Mouse (Mus musculus) R1 (cell line): ENCODE measurements at regions not wholly inside any gene's neighbourhood (a gene's known extent, or its start where the extent isn't known, plus 50 kb on each side); places are given as distances from the start of the nearest gene placed in this dataset.

ENCODE experiments used
- DNase-seq: peaks from one replicate; pipeline ENCODE4 v3.0.0-alpha.2; 2018; ENCODE audit warnings: low read depth, low spot score

DNA sequence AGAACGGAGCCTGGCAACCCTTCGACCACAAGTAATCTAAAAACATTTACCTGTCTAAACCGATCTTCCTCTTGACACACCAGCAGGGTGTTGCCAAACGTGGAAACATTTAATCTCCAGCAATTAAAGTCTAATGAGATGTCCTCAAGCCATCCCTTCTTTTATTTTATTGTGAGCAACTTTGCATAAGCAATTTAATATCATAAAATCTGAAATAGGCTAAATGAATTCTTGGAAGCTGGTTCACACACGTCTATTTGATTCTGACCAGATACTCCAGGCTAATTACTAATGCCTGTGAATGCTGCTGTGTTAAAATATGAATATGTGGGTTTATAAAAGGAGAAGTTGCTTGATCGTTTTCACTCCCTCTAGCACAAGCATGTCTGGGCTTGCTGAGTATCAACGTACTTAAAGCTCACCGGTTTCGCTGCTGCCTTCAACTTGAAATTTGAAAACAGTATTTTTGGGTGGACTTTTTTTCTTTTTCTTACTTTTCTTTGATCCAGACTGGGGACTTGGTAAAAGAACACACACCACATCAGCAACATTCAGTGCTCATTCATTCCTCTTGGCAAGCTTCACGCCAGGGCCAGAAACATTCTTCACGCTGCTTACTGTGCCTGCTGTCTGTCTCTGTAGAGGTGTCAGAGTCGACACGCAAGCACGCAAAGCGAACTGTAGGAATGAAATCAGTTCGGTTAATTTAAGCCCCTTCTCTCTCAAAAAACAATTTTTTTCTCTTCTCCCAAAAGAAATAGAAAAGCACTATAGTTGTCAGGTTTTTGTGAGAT lies 194.4 kb downstream of the Npr3 start:
- DNase-seq = no peak

- no peak for DNase-seq
Observed at GRCm38 (mm10) chr15:11701246-11701645, 205.8 kb downstream of the Npr3 start.

DNA sequence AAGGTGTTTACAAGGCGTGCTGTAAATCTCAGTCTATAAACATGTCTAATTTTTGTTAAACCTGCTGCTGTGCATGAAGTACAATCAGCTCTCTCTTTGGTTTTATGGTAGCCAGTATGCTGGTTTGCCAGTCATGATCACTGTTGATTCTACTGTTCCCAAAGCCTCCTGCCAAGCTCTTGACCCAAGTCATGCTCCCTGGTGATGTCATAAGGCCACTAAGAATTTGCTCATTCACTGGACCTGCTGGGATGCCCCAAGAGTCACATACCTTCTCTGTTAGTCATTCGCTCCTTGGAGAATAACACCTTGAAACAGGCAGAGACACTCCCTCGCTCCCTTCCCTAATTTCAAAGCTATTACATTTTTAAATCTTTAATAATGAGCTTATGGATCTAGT lies 207.2 kb downstream of the Npr3 start:
- DNase-seq = peak; percentile 32

GRCm38 (mm10) chr15:11697060-11697459 lies 210.0 kb downstream of the Npr3 start:
- DNase-seq = no peak

- no peak for DNase-seq
Observed at GRCm38 (mm10) chr15:11693772-11694270, 213.3 kb downstream of the Npr3 start.

GRCm38 (mm10) chr15:11664839-11665379 lies 242.2 kb downstream of the Npr3 start:
- DNase-seq = no peak

- DNase-seq = no peak
Observed at GRCm38 (mm10) chr15:11655168-11655567, 251.9 kb downstream of the Npr3 start.

- no peak for DNase-seq
Observed at GRCm38 (mm10) chr15:11646241-11646640, 246.8 kb upstream of the Tars start.

DNA sequence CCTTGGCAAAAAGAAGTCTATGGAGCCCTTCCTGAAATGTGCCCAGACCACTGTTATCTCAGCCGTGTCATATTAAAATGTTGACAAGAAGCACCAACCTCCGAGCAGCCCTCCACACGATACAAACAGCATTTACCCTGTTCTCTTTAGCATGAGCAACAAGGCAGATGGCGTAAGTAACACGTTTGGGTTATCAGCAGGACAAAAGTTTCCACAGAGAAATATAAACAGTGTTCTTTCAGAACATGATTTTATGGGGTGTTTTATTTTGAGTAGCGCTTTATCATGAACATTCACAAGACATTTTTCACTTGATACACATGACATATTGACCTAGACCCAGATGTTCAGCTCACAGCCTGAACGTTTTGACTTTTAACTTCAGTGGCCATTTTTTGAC lies 245.3 kb upstream of the Tars start:
- no peak for DNase-seq

DNA sequence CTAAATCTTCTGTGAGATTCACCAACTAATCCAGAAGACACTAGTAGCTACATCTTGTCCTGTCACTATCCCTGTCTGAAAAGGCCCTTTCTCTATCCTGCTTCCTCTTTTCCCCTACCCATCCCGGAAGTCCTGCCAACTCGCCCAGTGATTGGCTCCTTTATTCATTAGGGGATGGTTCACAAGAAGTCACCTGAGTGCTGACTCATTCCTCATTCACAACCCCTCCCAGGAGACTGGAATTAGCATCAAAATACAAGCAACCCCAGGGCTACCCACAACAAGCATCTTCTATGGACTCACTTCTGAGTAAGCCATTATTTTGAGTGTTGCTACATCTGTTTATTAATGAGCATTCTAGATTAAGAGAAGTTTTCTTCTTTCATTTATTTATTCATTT lies 231.2 kb upstream of the Tars start:
- DNase-seq = peak; percentile 93

GRCm38 (mm10) chr15:11626433-11626832 lies 227.0 kb upstream of the Tars start:
- no peak for DNase-seq

DNA sequence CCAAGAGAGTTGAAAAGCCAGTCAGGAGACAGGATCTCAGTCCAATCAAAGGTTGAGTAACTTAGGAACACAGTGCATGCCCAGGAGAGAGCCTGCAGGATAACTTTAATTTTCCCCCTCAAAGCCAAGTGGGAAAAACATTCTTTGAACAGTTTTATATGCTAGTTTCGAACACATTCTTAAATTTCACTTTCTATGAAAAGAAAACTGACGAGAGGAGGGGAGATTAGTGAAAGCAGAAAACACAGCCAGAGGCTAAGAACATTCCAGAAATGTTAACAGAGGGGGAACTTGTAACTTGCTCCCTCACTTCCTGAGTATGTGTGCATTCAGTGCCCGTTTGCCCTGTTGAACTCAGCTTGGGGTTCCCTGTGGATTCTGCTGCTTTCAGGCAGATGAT lies 213.0 kb upstream of the Tars start:
- DNase-seq = no peak

- no peak for DNase-seq
Observed at GRCm38 (mm10) chr15:11610043-11610670, 210.7 kb upstream of the Tars start.

DNA sequence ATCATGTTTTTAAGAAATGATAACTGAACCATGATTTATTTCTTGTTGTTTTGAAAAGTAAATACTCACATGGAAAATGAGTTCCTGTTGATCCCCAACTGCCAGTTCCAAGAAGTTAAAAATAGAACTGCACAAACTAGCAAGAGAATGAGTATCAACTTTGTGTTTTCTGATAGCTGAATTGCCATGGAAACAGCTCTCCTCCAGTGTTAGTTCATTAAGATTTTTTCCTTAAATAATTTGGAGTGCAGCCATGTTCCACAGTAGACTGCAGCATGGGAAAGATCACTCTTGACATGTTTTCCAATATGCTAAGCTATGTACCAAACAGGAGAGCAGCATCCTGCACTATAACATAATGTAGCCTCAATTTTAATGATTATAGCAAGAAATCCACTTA lies 208.0 kb upstream of the Tars start:
- DNase-seq = no peak

- no peak for DNase-seq
Observed at GRCm38 (mm10) chr15:11605677-11606076, 206.2 kb upstream of the Tars start.

DNA sequence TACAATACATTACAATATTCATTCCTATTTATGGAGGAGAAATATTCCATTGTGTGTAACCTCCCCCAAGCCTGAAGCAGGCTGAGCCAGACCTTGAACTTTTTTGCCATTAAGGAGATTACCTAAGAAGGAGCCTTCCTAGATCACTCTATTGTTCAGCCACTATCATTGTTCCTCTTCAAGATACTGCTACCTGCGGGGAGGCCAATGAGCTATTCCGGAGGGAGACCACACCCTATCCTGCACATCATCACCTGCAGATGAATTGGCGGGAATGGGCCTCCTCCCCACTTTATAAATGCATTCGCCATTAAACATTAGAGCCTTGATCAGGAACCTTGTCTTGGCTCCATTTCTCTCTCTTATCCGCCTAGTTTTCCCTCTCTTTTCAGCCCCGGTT lies 197.6 kb upstream of the Tars start:
- DNase-seq = peak; percentile 64

DNA sequence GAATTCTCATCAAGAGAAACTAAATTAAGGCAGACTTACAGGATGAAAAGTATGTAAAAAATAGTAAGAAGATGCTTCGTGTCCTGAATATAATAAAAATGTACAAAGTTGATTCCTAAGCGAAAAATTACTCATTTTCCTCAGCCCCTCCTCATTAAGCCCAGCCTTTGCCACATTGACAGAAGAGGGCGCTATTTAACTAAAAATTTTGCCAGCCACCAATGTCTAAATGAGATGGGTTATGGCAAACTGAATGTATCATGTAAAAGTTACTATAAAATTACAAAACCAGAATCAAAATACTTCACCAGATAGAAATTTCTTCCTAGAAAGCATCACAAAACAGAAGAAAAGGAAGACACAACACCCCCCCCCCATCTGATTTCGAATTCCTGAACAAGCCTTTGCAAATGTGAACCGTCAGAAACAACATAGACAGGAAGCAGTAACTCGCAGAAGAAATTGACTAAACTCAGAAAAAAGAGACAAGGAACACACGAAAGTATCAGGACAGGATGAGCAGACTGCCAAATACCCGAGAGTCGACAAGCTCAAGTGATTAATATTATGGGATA lies 191.2 kb upstream of the Tars start:
- DNase-seq = peak; percentile 30

DNA sequence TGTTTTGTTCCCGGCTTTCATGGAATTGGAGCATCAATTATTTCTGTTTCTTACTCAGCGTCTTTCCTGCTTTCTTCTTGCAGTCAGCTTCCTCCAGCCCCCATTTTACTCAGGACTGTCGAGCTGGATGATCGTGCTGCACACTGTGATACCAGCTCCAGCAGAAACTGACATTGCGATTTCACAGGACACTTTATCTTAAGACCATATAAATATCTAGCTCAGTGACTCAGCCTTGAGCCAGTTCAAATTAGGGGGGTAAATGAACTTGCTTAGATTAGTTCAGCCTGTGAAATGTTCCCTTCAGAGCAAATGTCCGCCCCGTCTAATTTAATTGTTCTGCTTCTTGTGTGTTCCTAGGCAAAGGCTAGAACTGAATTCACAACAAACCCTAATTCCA lies 190.3 kb upstream of the Tars start:
- no peak for DNase-seq

GRCm38 (mm10) chr15:11586384-11586783 lies 186.9 kb upstream of the Tars start:
- DNase-seq = no peak

DNA sequence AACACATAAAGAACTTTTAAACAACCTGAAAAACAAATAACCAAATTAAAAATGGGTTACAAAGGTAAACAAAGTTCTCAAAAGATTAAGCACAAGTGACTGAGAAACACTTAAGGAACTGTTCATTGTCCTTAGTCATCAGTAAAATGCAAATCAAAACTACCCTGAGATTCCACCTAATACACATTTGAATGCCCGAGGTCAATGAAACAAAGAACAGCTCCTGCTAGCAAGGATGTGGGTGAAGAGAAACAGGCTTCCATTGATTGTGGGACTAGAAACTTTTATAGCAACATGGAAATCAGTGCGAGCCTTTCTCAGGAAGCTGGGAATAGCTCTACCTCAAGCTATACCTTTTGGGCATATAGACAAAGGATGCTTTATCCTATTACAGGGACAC lies 184.7 kb upstream of the Tars start:
- peak; percentile 90 for DNase-seq

DNA sequence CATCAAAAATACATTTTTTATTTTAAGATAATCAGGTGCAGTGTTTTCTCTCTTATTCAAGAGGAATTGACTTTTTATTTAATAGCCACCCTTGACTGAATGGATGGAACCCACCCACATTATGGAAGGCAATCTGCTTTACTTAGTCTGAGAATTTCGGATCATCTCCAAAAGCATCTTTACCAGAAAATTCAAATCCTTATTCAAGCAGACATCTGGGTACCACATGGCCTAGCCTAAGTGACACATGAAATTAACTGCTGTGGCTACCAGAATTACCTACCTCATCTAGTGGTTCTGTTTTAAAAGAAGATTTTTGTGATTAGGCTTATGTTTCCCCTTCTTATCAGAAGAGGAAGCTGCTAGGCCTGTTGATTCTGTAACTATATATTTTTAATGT lies 178.9 kb upstream of the Tars start:
- DNase-seq = no peak

DNA sequence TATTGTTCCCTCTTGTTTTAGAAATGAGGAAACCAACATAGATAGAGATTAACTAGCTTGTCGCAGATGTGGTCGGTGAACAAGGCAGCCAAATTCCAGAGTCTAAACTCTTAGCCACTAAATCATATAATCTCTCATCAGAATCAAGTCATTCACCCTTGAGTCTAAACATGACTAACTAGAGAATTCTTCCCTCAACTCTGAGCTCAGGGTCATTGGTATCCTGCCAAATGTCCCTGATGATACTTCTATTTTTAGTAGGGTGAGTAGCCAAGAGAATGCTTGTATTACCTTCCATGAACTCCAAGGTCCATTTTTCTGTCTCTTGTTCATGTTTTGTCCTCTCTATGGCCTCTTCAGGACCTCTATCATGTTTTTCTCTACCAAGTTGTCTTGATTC lies 174.9 kb upstream of the Tars start:
- no peak for DNase-seq

- DNase-seq = no peak
Observed at GRCm38 (mm10) chr15:11573496-11573895, 174.0 kb upstream of the Tars start.
